Mouse (Mus musculus) bone marrow macrophage, adult 2 months (primary cell): ENCODE data around the gene Ap2m1.

Source experiments
- CTCF ChIP-seq: IDR thresholded peaks from 2 replicates; pipeline ENCODE4 v1.5.1; 2012; ENCODE audit warnings: low read depth, mild to moderate bottlenecking, low read length, moderate library complexity
- POLR2A ChIP-seq: IDR thresholded peaks from 2 replicates; pipeline ENCODE4 v1.6.1; 2012; ENCODE audit warnings: mild to moderate bottlenecking, low read depth, low read length, borderline replicate concordance

DNA sequence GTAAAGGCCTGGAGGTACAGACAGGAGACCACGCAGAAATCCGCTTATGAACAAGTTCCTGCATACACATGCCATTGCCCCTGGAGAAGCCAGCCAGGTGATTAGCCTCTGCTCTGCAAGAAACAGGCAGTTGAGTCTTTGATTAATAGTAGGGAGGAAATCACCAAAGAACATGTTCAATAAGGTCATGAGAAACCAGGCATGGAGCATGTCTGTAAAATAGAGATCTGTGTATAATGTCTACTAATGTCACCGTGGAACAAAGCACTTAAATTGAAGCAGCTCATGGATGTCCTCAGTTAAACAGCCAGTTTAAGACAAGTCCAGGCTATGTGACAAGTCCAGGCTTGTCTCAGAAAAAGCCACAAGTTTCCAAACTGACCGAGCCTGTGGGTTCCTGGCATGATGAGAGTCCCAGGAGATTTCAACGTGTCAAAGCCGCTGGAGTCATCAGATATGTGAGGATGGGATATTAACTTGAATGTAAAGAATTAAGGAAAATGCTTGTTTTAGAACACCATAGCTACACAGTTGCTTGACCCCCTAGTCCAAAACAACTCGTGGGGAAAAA is 23.9 kb upstream of the Ap2m1 start:
- TF ChIP-seq POLR2A (no peak), CTCF (no peak)
